Mouse (Mus musculus) G1E (cell line): Measurements from ENCODE around the gene Eif2b5. TPM values are rescaled to one million over a fixed set of nuclear protein-coding genes. Genes with fewer than 3 reads are reported as not detected.

Source experiments
- ATAC-seq: 2 replicates; pipeline ENCODE4 v1.8.0; 2016; ENCODE audit warnings: mild to moderate bottlenecking; ENCODE audit not compliant: insufficient number of reproducible peaks, poor library complexity, low FRiP score, severe bottlenecking; ENCODE audit errors: extremely low read depth
- DNase-seq: peaks from one replicate; pipeline ENCODE4 v3.0.0; 2012; ENCODE audit warnings: low spot score
- H3K27me3 ChIP-seq: 2 replicates; pipeline ENCODE4 v1.6.1; 2012; ENCODE audit warnings: mild to moderate bottlenecking, low read length, inconsistent platforms; ENCODE audit not compliant: insufficient read depth
- H3K36me3 ChIP-seq: replicated peaks from 2 replicates; pipeline ENCODE3; 2012; ENCODE audit warnings: mild to moderate bottlenecking, inconsistent platforms
- H3K4me1 ChIP-seq: 2 replicates; pipeline ENCODE4 v1.6.1; 2012; ENCODE audit warnings: low read depth, low read length, inconsistent platforms, mixed read lengths; ENCODE audit not compliant: insufficient read depth
- H3K4me3 ChIP-seq: 2 replicates; pipeline ENCODE4 v1.5.1; 2012; ENCODE audit warnings: low read depth, mild to moderate bottlenecking, inconsistent platforms, low read length, moderate library complexity, mixed read lengths
- H3K9me3 ChIP-seq: replicated peaks from 2 replicates; pipeline ENCODE4 v1.6.1; 2012; ENCODE audit warnings: inconsistent platforms
- CTCF ChIP-seq: IDR thresholded peaks from 2 replicates; pipeline ENCODE4 v1.5.1; 2012; ENCODE audit warnings: low read depth, low read length, inconsistent platforms, mixed read lengths
- GATA1 ChIP-seq: IDR thresholded peaks from 2 replicates; pipeline ENCODE4 v1.6.1; 2012; ENCODE audit warnings: borderline replicate concordance, low read length, inconsistent platforms, mixed read lengths
- GATA2 ChIP-seq: IDR thresholded peaks from 2 replicates; pipeline ENCODE4 v1.6.1; 2012; ENCODE audit warnings: low read depth, low read length, inconsistent platforms, borderline replicate concordance
- POLR2AphosphoS5 ChIP-seq: IDR thresholded peaks from 2 replicates; pipeline ENCODE4 v1.6.1; 2012; ENCODE audit warnings: low read depth, low read length, inconsistent platforms; ENCODE audit not compliant: insufficient replicate concordance
- TAL1 ChIP-seq: conservative IDR thresholded peaks from 2 replicates; pipeline ENCODE4 v1.6.1; 2012; ENCODE audit warnings: low read depth, low read length, inconsistent platforms, mixed read lengths
- polyA plus RNA-seq: library from polyadenylated mRNA; stranded (reverse); fragments of >175 nt; gene quantifications from 2 replicates; pipeline ENCODE4 v1.2.3, GENCODE M21; 2012
- total RNA-seq, 2 experiments: library from RNA; stranded (forward) in 1 of 2; stranded (reverse) in 1 of 2; fragments of 200-1000 nt in 1 of 2; fragments of >200 nt in 1 of 2; fragmentation: Nextera tagmentation in 1 of 2; gene quantifications; 2 replicates each; pipeline ENCODE4 v1.2.3; 2014 to 2017

The Eif2b5 gene
- total and polyA plus RNA-seq, 3 experiments = 25.5 to 105 (median 40.5) TPM

DNA sequence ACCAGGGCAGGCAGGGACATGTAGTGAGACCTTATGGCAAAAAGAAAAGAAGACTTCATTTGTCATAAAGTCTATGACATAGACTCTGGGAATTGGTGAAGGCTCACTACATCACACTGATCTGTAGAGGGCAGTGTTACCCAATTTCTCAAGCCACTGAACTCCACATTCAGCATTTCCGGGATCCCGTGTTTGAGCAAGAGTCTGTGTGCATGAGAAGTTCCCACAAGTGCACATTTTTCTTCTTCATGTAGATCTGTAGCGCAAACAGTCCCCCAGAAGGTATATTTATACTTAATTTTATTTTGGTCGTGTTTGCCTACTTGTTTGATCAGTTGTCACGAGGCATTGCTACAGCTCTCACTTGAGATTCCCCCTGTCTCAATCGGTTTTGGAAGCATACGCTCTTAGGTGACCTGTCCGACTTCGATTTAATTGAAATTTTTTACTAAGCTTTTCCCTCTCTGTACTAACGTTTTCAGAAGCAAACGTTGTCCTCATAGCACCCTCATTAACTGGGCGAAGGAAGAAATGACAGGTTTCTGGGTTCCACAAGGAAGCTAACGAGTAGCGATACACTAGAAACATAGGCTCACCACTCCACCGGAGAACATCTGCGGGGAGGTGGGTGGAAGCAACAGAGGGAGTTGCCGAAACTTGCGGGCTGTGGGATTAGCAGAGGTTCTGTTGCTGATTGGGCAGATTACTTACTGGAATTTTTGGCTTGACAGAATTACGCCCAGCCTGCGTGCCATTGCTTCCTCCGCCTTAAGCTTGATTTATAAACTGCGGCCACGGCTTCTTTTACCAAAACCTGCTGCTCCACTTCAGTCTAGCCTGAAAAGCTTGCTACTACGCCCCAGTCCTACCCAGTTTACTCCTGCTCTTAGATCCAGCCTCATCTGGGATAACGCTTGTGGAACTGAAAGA lies 1.7 kb upstream of the Eif2b5 start:
- H3K27me3 ChIP-seq = no peaks in the 10 kb centered on the region
- TF ChIP-seq GATA2 = no peak
- no peak for TF ChIP-seq TAL1
- TF ChIP-seq GATA1 = no peak
- peak; percentile 43; the same call in 1 of the 2 replicates for TF ChIP-seq CTCF
- no peak overlapping the region for H3K4me3 ChIP-seq
- peaks cover 20% of the 10 kb centered on the region for H3K36me3 ChIP-seq
- DNase-seq = peak; percentile 59
- peaks cover 26% of the 10 kb centered on the region for H3K4me1 ChIP-seq
- ATAC-seq = peak; percentile 36; the same call in 1 of the 2 replicates
- H3K9me3 ChIP-seq = no peaks in the 10 kb centered on the region; the same call in 1 of the 2 replicates

DNA sequence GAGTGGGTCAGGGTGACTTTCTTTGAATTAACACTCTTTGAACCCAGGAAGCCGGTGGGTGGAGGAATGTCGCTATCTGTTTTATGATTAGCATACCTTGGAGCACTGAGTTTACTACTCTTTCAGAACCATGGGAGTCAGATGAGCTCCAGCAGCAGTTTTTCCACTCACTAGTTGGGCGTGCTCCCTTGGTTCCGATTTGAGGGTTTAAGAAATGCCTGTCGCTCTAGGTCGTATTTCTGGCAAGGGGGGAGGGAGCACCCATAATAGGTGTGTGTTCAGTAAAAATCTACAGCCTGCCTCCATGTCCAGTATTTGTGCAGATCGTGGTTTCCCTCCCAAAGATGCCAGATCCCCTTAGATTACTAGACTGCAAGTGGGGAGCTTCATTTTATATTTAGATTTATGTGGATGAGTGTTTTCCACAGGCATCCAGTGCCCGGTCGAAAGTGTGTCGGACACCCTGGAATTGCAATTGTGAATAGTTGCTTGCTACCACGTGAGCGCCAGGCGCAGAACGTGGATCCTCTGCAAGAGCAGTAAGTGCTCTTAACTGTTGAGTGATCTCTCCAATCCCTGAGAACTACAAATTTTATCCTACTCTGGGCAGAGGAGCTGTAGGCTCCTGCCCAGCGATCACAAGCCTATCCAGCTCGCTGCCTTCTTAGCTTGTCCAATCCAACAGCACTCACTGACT lies 489 bp upstream of the Eif2b5 start:
- Histone ChIP-seq H3K9me3 (no peaks in the 10 kb centered on the region; the same call in 1 of the 2 replicates), H3K27me3 (no peaks in the 10 kb centered on the region), H3K4me3 (peak overlapping the region; percentile 84), H3K36me3 (peaks cover 32% of the 10 kb centered on the region), H3K4me1 (peaks cover 30% of the 10 kb centered on the region)
- no peak for ATAC-seq
- TF ChIP-seq CTCF (no peak), GATA2 (no peak), TAL1 (no peak), GATA1 (no peak), POLR2AphosphoS5 (no peak)
- DNase-seq = no peak

DNA sequence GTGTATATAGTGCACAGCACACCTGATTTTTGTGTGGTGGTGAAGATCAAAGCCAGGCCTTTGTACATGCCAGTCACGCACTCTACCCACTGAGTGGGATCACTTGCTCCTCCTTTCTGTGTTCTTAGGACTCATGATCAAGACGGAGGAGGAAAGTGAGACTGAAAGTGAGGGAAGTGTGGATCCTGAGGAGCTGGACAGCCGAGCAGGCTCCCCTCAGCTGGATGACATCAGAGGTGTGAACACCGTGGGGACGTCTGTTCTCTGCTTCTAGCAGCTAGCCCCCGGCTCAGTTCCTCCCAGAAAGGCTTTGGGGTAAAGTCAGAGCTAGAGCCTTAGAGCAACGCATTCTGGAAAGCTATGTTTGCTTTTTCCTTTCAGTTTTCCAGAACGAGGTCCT lies 7.4 kb downstream of the Eif2b5 start:
- Histone ChIP-seq H3K27me3 (no peaks in the 10 kb centered on the region), H3K36me3 (peaks cover 99% of the 10 kb centered on the region), H3K9me3 (no peaks in the 10 kb centered on the region), H3K4me1 (peaks cover 42% of the 10 kb centered on the region), H3K4me3 (no peak overlapping the region)
- ATAC-seq (no peak), DNase-seq (no peak)
- no peak for TF ChIP-seq GATA1
- TF ChIP-seq CTCF = no peak
- no peak for TF ChIP-seq POLR2AphosphoS5
- no peak for TF ChIP-seq GATA2
- no peak for TF ChIP-seq TAL1

DNA sequence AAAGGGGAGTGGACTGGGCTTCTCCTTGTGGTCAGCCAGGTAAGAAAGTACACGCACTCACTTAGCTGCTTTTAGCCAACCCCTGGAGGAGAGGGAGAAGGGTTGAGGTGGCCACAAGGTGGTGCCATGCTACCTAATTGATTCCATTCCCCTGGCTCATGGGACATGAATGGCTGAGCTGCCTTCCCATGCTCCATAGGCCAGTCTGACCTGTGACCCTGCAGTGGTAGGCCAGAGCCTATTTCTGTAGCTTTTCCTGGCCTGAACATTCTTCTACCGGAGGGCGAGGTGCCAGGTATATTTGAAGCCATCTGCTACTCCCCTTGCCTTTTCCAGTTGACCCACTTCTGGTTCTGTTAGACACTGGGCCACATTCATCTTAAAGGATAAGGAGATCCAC lies 10.7 kb downstream of the Eif2b5 start:
- no peak overlapping the region for H3K4me3 ChIP-seq
- no peaks in the 10 kb centered on the region for H3K27me3 ChIP-seq
- H3K36me3 ChIP-seq = peaks cover 77% of the 10 kb centered on the region
- ATAC-seq = no peak
- no peak for TF ChIP-seq POLR2AphosphoS5
- no peak for TF ChIP-seq GATA2
- no peak for TF ChIP-seq CTCF
- no peak for TF ChIP-seq GATA1
- no peak for TF ChIP-seq TAL1
- H3K9me3 ChIP-seq = no peaks in the 10 kb centered on the region
- peak; percentile 38 for DNase-seq
- H3K4me1 ChIP-seq = peaks cover 41% of the 10 kb centered on the region

DNA sequence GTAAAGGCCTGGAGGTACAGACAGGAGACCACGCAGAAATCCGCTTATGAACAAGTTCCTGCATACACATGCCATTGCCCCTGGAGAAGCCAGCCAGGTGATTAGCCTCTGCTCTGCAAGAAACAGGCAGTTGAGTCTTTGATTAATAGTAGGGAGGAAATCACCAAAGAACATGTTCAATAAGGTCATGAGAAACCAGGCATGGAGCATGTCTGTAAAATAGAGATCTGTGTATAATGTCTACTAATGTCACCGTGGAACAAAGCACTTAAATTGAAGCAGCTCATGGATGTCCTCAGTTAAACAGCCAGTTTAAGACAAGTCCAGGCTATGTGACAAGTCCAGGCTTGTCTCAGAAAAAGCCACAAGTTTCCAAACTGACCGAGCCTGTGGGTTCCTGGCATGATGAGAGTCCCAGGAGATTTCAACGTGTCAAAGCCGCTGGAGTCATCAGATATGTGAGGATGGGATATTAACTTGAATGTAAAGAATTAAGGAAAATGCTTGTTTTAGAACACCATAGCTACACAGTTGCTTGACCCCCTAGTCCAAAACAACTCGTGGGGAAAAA lies 12.7 kb downstream of the Eif2b5 start:
- ATAC-seq (no peak), DNase-seq (no peak)
- Histone ChIP-seq H3K4me3 (no peak overlapping the region), H3K27me3 (no peaks in the 10 kb centered on the region), H3K36me3 (peaks cover 57% of the 10 kb centered on the region), H3K9me3 (no peaks in the 10 kb centered on the region), H3K4me1 (peaks cover 37% of the 10 kb centered on the region)
- no peak for TF ChIP-seq POLR2AphosphoS5
- TF ChIP-seq TAL1 = no peak
- no peak for TF ChIP-seq GATA1
- no peak for TF ChIP-seq GATA2
- no peak for TF ChIP-seq CTCF

DNA sequence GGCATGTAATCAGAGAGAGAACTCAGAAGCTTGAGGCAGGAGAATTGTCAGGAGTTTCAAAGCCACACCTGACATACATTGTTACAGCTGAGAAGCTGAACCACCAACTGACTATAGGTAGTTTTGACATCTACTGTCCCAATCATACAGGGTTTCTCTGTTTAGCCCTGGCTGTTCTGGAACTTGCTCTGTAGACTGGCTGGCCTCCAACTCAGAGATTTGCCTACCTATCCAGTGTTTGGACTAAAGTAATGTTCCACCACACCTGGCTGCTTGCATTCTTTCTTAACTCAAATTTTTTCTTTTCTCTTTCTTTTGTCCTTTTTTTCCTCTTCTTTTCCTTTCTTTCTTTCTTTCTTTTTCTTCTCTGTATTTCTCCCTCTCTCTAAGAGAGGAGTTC lies 17.4 kb downstream of the Eif2b5 start:
- Histone ChIP-seq H3K4me1 (peaks cover 44% of the 10 kb centered on the region), H3K9me3 (no peaks in the 10 kb centered on the region), H3K27me3 (no peaks in the 10 kb centered on the region), H3K4me3 (peak overlapping the region; percentile 97; the same call in 1 of the 2 replicates), H3K36me3 (peaks cover 37% of the 10 kb centered on the region)
- DNase-seq = no peak
- no peak for ATAC-seq
- TF ChIP-seq TAL1 = no peak
- no peak for TF ChIP-seq GATA1
- no peak for TF ChIP-seq CTCF
- TF ChIP-seq GATA2 = no peak
- TF ChIP-seq POLR2AphosphoS5 = no peak
